Mouse (Mus musculus) gastrocnemius, adult 2 months (tissue): ENCODE measurements around the gene Sdhc. TPM values are rescaled to one million over a fixed set of nuclear protein-coding genes. Genes with fewer than 3 reads are reported as not detected.

ENCODE experiments used
- DNase-seq: peaks from one replicate; pipeline ENCODE4 v3.0.0; 2022
- H3K27ac ChIP-seq: fragments of 200-600 bp; 2 replicates; pipeline ENCODE4 v1.8.1; 2022; ENCODE audit warnings: mild to moderate bottlenecking
- H3K4me3 ChIP-seq: fragments of 200-600 bp; 2 replicates; pipeline ENCODE4 v1.8.1; 2022; ENCODE audit warnings: mild to moderate bottlenecking, moderate library complexity
- CTCF ChIP-seq: fragments of 200-600 bp; IDR thresholded peaks from 2 replicates; pipeline ENCODE4 v1.8.1; 2022; ENCODE audit warnings: antibody characterized with exemption, mild to moderate bottlenecking, moderate library complexity
- intact Hi-C: fragments of 180-260 bp; cut with DNase I; formaldehyde crosslinking; loops from one replicate; pipeline ENCODE4 v1.15.1; 2025
- long read RNA-seq, 2 experiments: library from polyadenylated mRNA; stranded (forward); transcript quantifications; one replicate each; pipeline ENCODE4 v2.0.0; 2021
- total RNA-seq, 2 experiments: library from RNA; stranded (reverse); gene quantifications; 2 replicates each; pipeline ENCODE4 v1.2.3; 2021

Sdhc gene
- 100 to 1,000 TPM; 635 to 909 TPM for total RNA-seq
- long read RNA-seq, experiment 1, transcript Sdhc-202 (6 exons, 3,171 nt): major isoform, 88 of 119 reads
- long read RNA-seq, experiment 1, partial matches to known transcripts: 18 of 119 reads
- long read RNA-seq, experiment 1, other reads (novel, unspliced or antisense): 11 of 119 reads
- long read RNA-seq, experiment 2, transcript Sdhc-202 (6 exons, 3,171 nt): major isoform, 115 of 153 reads
- long read RNA-seq, experiment 2, partial matches to known transcripts: 38 of 153 reads
- long read RNA-seq, experiment 2, other reads (novel, unspliced or antisense): 0 of 153 reads

GRCm38 (mm10) chr1:171149974-171150760 is at the start of gene Sdhc, which contains the start of gene Mpz:
TSS of gene Sdhc (minus strand) at chr1:171150603.
TSS of gene Mpz (plus strand) at chr1:171150711.
- Histone ChIP-seq H3K27ac (peak within 1 kb of the TSS; percentile 94), H3K4me3 (peak within 1 kb of the TSS; percentile 79)
- intact Hi-C loops: loop anchor here (2.0 kb wide), 1 partner anchor 31 kb away; no protein-coding TSS in a partner anchor
- DNase-seq: peak; percentile 96
- TF ChIP-seq CTCF: no peak

GRCm38 (mm10) chr1:171199532-171199931 is 49.1 kb upstream of the Sdhc start:
- intact Hi-C loops: no loop called here
- Histone ChIP-seq H3K27ac (no peak overlapping the region), H3K4me3 (no peak overlapping the region)
- no peak for TF ChIP-seq CTCF
- DNase-seq: no peak

DNA sequence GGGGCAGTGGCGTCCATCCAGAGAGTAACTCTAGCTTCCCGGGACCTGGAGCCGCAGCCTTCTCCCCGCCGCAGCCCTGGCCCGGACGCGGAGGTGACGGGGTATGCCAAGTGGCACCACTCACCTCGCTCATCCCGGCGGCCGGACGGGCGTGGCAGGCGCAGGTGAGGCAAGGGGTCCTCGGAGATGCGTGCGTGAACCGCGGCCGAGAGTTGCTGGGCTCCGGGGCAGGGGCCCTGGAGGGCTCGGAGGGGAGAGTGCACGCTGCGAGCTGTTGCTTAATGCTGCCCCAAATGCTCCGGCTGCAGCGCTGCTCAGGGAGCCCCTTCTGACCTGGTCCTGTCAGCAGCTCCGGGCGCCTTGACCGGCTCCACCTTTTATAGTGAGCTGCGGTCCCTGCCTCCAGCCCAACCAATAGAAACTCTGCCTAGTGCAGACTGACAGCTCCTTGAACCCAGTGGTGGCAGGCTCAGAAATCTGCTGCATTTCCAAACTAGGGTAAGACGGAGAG is 45.5 kb upstream of the Sdhc start, which contains the start of gene Pcp4l1:
Pcp4l1 (minus strand) TSS at position 382 of the 511 bp plus-strand sequence.
- peak; percentile 82 for DNase-seq
- H3K27ac ChIP-seq: peak within 1 kb of the TSS; percentile 84
- intact Hi-C loops: no loop called here
- no peak for TF ChIP-seq CTCF
- H3K4me3 ChIP-seq: peak within 1 kb of the TSS; percentile 90

DNA sequence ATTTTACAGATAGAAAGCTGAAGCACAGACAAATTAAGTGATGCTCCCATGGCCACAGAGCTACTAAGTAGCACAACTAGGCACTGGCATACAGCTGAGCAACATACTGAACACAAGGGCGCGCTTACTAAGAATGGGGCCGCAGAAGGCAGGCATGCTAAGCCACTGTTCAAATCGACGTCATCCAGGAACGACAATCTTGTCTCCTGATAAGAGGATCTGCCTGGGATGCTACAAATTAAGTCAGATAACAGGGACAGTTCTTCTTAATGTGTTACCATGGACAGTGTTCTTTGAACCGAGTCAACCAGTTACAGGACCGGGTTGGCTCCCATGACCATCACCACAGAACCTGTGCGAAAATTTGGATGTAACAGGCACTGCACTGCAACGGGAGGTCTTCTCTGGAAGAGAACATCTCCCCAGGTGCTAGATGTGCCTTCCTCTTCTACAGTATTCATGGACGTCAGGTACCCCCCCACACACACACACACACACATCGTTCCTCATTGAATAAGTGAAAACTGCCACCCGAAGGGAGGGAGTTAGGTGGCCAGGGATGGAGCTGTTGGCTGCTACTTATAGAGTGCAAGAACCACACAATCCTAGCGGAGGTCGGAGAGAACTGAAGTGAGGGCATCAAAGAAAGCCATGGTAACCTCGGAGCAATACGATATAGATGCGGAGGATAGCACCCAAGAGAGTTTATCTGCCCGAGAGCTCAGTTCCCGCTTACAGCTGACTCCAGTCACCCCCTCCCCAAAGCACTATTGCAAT is 44.8 kb upstream of the Sdhc start:
- Histone ChIP-seq H3K4me3 (peak overlapping the region; percentile 90), H3K27ac (peak overlapping the region; percentile 84)
- no peak for DNase-seq
- TF ChIP-seq CTCF: no peak
- intact Hi-C loops: no loop called here

DNA sequence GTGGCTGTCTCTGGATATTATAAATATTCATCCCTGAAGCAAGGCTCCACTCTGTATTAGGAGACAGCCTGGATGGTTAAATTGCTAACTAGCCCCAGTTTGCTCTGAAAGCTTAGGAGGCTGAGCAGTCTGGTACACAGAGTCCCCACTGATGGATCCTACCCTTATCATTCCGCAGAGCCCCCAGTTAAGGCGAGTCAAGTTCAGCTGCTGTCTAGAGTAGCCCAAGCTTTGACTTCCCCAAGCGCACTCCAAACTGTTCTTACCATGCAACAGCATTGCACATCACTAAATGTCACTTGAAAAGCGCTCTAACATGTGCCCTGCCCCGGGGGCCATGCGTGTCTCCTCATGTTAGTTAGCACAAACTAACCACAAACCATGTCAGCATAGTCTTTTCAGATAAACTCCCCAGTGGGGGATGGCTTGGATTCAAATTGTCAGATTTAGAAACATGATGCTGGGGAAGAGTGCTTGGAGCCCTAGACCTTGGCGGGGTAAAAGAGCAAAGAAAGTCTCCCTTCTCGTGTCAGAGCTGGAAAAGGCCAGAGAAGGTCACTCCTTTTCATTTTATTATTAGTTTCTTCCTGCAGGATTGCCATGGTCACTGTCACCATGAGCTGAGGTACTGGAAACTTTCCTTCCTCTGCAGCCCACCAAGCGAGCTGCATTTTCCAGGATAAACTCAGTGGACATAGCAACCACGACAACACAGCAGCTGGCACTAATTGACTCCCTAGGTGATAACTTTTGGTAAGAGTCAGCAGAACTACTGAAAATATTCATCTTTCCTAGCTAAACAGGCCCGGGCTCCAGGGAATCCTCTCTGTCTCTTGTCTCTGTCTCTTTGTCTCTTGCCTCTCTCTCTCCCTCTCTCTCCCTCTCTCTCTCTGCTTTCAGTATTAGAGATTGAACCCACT is 43.8 kb upstream of the Sdhc start:
- no peak for TF ChIP-seq CTCF
- peak overlapping the region; percentile 90 for H3K4me3 ChIP-seq
- peak overlapping the region; percentile 71 for H3K27ac ChIP-seq
- intact Hi-C loops: no loop called here
- no peak for DNase-seq

GRCm38 (mm10) chr1:171193093-171193840 is 42.9 kb upstream of the Sdhc start:
- Histone ChIP-seq H3K27ac (peak overlapping the region; percentile 71), H3K4me3 (peak overlapping the region; percentile 90)
- DNase-seq: no peak
- intact Hi-C loops: no loop called here
- no peak for TF ChIP-seq CTCF

- H3K27ac ChIP-seq: peak overlapping the region; percentile 71
- no peak for DNase-seq
- no peak for TF ChIP-seq CTCF
- peak overlapping the region; percentile 90 for H3K4me3 ChIP-seq
- intact Hi-C loops: no loop called here
Observed at GRCm38 (mm10) chr1:171192283-171192682, 41.9 kb upstream of the Sdhc start.

DNA sequence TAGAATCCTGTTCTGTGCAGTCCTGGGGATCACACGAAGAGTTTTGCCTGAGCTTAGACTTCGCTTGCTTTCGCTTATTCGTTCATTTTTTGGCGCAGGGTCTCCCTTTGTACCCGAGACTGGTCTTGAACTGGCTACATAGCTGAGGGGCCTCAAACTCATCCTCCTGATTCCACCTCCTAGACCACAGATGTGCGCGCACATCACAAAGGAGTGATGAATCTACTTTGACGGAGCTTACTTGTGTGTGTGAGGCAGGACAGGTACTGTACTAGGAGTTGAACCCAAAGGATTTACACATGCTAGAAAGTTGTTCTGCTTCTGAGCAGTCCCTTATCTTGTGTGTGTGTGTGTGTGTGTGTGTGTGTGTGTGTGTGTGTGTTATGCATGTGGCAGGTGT is 40.4 kb upstream of the Sdhc start:
- TF ChIP-seq CTCF: no peak
- no peak overlapping the region for H3K4me3 ChIP-seq
- H3K27ac ChIP-seq: no peak overlapping the region
- intact Hi-C loops: no loop called here
- no peak for DNase-seq

DNA sequence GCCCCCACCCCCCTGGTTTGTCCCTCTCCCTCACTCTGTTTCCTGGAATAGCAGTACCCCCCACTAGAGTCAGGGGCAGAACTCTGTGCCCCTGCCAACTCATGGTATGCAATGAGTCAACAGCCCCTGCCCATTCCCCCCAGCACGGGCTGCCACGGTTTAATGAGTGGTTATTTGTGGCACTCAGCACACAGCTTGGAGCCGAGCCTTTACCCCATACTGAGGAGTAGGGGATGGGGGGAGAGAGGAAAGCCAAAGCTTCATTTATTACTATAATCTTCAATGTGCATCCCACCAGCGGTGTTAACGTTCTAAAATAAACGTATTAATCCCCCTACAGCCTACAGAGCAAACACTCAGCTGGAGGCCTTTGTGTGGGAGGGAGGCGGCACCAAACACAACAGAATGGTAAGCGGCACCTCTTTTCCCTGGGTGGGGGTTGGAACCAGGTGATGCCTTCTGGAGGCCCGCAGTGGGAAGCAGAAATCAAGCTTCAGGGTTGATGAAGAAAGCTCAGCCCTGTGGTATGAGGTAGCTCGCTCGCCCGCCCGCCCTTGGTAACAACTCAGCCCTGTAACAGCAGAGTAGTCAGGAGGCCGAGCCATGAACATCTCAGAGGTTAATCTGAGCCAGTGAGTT is 39.2 kb upstream of the Sdhc start:
- intact Hi-C loops: no loop called here
- peak overlapping the region; percentile 21; the same call in 1 of the 2 replicates for H3K4me3 ChIP-seq
- peak overlapping the region; percentile 76 for H3K27ac ChIP-seq
- DNase-seq: no peak
- no peak for TF ChIP-seq CTCF

DNA sequence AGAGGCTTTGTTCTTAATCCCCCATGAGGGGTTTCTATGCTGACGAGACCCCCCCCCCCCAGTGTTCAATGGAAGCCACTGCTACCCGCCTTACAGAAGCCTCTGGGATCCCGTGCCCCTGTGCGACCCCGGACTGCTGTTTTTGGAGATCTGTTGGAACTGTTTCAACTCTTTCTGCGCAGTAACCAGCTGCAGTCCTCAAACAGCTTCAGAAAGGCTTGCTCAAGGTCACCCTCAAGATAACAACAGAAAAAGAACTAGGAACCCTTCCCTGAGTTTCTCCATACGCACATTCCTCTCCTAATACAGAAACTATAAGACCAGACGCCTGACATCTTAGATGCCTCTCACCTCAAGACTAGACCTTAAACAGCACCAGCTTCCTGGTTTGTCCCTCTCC is 38.6 kb upstream of the Sdhc start:
- peak overlapping the region; percentile 76 for H3K27ac ChIP-seq
- TF ChIP-seq CTCF: no peak
- peak overlapping the region; percentile 21; the same call in 1 of the 2 replicates for H3K4me3 ChIP-seq
- intact Hi-C loops: no loop called here
- DNase-seq: no peak
